Mouse (Mus musculus) midbrain, embryonic 15.5 days (tissue): ENCODE measurements around the gene Aip. TPM values are rescaled to one million over a fixed set of nuclear protein-coding genes. Genes with fewer than 3 reads are reported as not detected.
"Not testable (repeated sequence)": the region's sequence is repeated elsewhere in the genome, so short reads cannot be mapped to it uniquely, and the experiment has no call there.

ENCODE experiments used
- ATAC-seq: fragments of 200-750 bp; cut with Nextera tagmentation; replicated peaks from 2 replicates; pipeline ENCODE4 v1.8.0; 2017; ENCODE audit warnings: moderate TSS enrichment
- H3K27ac ChIP-seq: fragments of 300-500 bp; sonication (generic); 2 replicates; pipeline ENCODE4 v1.5.1; 2015; ENCODE audit warnings: mild to moderate bottlenecking, inconsistent platforms
- H3K27me3 ChIP-seq: fragments of 300-500 bp; sonication (generic); replicated peaks from 2 replicates; pipeline ENCODE4 v1.6.1; 2015; ENCODE audit warnings: inconsistent platforms
- H3K36me3 ChIP-seq: fragments of 300-500 bp; sonication (generic); replicated peaks from 2 replicates; pipeline ENCODE4 v1.6.1; 2015; ENCODE audit warnings: inconsistent platforms
- H3K4me1 ChIP-seq: fragments of 300-500 bp; sonication (generic); 2 replicates; pipeline ENCODE4 v1.6.1; 2015; ENCODE audit warnings: inconsistent platforms
- H3K4me2 ChIP-seq: fragments of 300-500 bp; sonication (generic); 2 replicates; pipeline ENCODE4 v1.6.1; 2015; ENCODE audit warnings: inconsistent platforms, mild to moderate bottlenecking, moderate library complexity
- H3K4me3 ChIP-seq: fragments of 300-500 bp; sonication (generic); 2 replicates; pipeline ENCODE4 v1.5.1; 2015; ENCODE audit warnings: mild to moderate bottlenecking, inconsistent platforms
- H3K9ac ChIP-seq: fragments of 300-500 bp; sonication (generic); 2 replicates; pipeline ENCODE4 v1.6.1; 2015; ENCODE audit warnings: mild to moderate bottlenecking, inconsistent platforms
- H3K9me3 ChIP-seq: fragments of 300-500 bp; sonication (generic); 2 replicates; pipeline ENCODE4 v1.6.1; 2016; ENCODE audit warnings: inconsistent platforms
- WGBS: fragments of 180-500 bp; shearing (Covaris S2); methylation state at CpG from one replicate; pipeline ENCODE4 v1.1.7; 2015; ENCODE audit warnings: mixed read lengths; 5-methylcytosine and 5-hydroxymethylcytosine counted together
- polyA plus RNA-seq: library from polyadenylated mRNA; unstranded; fragments of >200 nt; fragmentation: Nextera tagmentation; extraction: Ambion mirVana; gene quantifications from 2 replicates; pipeline ENCODE4 v1.2.1, GENCODE M21; 2015

Aip gene
- polyA plus RNA-seq, 1 experiment from 2014 or later: 101 TPM

DNA sequence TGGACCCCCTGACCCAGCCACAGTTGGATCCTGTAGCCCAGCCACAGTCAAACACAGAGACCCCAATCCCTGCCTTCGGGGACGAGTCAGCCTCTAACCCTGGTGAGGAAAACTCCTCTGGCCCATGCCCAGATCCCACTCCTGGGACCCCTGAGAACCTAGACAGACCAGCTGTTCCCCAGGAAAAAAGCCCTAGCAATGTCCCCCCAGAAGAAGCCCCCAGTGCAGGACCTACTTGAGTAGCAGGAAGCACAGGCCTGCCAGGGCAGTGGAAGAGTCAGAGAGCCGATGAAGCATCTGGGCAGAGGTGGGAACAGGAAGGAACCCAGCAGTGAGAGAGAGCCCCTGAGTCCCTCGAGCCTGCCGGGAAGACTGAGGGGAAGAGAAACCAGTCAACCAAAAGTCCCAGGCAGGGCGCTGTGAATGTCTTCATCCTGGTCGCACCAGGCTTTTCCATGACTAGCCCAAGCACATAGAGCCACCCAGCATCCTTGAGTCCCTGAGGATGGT is 18.2 kb upstream of the Aip start, which contains the start of gene Cabp4:
TSS of gene Cabp4 (minus strand) at position 275 of the 510 bp plus-strand sequence.
- ATAC-seq: no peak
- Histone ChIP-seq H3K9ac (no peak within 1 kb of the TSS), H3K27ac (no peak within 1 kb of the TSS), H3K4me2 (no peak within 1 kb of the TSS), H3K36me3 (no peaks in the 10 kb centered on the region), H3K4me3 (no peak within 1 kb of the TSS), H3K9me3 (no peaks in the 10 kb centered on the region), H3K27me3 (no peaks in the 10 kb centered on the region), H3K4me1 (peaks cover 11% of the 10 kb centered on the region)
- 83% methylated on average over 7 of the region's 7 CpGs for WGBS

DNA sequence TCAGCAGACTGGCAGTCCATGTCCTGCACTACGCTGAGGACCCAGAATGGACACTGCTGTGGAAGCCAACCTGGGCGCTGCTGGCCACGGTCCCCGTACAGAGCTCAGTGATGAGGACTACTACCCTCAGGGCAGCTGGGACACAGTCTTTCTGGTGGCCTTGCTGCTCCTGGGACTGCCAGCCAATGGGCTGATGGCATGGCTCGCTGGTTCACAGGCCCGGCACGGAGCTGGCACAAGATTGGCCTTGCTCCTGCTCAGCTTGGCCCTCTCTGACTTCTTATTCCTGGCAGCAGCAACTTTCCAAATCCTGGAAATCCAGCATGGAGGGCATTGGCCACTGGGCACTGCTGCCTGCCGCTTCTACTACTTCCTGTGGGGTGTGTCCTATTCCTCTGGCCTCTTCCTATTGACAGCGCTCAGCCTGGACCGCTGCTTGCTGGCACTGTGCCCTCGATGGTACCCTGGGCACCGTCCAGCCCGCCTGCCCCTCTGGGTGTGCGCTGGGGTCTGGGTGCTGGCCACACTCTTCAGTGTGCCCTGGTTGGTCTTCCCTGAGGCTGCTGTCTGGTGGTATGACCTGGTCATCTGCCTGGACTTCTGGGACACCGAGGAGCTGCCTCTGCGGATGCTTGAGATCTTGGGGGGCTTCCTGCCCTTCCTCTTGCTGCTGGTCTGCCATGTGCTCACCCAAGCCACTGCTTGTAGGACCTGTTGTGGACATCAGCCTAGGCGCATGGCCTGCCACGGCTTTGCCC is 16.9 kb upstream of the Aip start:
- Histone ChIP-seq H3K4me1 (peaks cover 4% of the 10 kb centered on the region), H3K9me3 (no peaks in the 10 kb centered on the region), H3K27ac (no peak overlapping the region), H3K4me2 (no peak overlapping the region), H3K9ac (no peak overlapping the region), H3K27me3 (no peaks in the 10 kb centered on the region), H3K4me3 (no peak overlapping the region), H3K36me3 (no peaks in the 10 kb centered on the region)
- 92% methylated on average over 18 of the region's 18 CpGs for WGBS
- no peak for ATAC-seq

GRCm38 (mm10) chr19:4140147-4140546 is 14.5 kb upstream of the Aip start:
- 74% methylated on average over 6 of the region's 6 CpGs for WGBS
- Histone ChIP-seq H3K9ac (no peak overlapping the region), H3K4me3 (no peak overlapping the region), H3K36me3 (no peaks in the 10 kb centered on the region), H3K27me3 (no peaks in the 10 kb centered on the region), H3K4me2 (no peak overlapping the region), H3K4me1 (0 out of 2 replicates have a peak, but pooled peaks cover 2% of the 10 kb centered on the region), H3K27ac (no peak overlapping the region), H3K9me3 (no peaks in the 10 kb centered on the region)
- no peak for ATAC-seq

DNA sequence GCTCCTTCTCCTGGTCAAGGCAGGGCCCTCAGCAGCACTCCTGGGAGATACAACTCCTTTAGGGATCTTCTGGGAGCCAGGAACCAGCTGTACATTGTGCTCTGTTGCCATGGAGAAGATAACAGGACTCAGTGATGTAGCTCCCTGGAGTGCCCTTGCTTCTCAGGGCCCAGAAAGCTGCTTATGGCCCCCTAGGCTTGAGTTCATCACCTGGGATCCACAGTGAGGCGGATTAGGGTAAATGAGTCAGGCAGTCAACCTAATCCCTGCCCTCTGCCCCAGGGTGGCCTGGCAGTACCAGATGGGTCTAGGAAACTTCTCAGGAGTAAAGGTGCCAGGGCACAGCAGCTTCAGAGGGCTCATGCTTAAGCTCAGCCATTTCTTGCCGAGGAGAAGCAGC is 13.8 kb upstream of the Aip start, which contains the start of gene Gpr152:
TSS of gene Gpr152 (plus strand) at position 342 of the 400 bp plus-strand sequence.
- Histone ChIP-seq H3K36me3 (no peaks in the 10 kb centered on the region), H3K4me1 (0 out of 2 replicates have a peak, but pooled peaks cover 2% of the 10 kb centered on the region), H3K27me3 (no peaks in the 10 kb centered on the region), H3K9me3 (no peaks in the 10 kb centered on the region), H3K27ac (no peak within 1 kb of the TSS), H3K9ac (no peak within 1 kb of the TSS), H3K4me3 (no peak within 1 kb of the TSS), H3K4me2 (no peak within 1 kb of the TSS)
- WGBS: 45% methylated on average over 2 of the region's 2 CpGs
- ATAC-seq: no peak

GRCm38 (mm10) chr19:4137913-4138312 is 12.3 kb upstream of the Aip start:
- WGBS: 85% methylated on average over 5 of the region's 5 CpGs
- Histone ChIP-seq H3K4me2 (no peak overlapping the region), H3K36me3 (peaks cover under 1% of the 10 kb centered on the region; the same call in 1 of the 2 replicates), H3K9me3 (no peaks in the 10 kb centered on the region), H3K9ac (no peak overlapping the region), H3K4me1 (0 out of 2 replicates have a peak, but pooled peaks cover 2% of the 10 kb centered on the region), H3K27me3 (no peaks in the 10 kb centered on the region), H3K27ac (no peak overlapping the region), H3K4me3 (no peak overlapping the region)
- ATAC-seq: no peak

DNA sequence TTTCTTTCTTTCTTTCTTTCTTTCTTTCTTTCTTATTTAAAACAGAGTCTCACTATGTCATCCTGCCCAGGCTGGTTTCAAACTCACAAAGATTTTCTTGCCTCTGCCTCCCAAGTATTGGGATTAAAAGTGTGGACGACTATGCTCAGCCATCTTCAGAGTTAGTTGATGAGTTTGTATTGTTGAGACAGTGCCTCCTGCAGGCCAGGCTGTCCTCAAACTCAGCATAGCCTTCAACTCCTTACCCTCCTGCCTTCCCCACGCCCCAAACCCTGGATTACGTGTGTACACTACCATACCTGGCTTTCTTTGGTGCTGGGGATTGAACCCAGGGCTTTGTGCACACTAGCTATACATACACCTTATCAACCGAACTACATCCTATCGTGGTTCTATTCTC is 10.8 kb upstream of the Aip start:
- no peaks in the 10 kb centered on the region for H3K9me3 ChIP-seq
- no peak for ATAC-seq
- WGBS: 81% methylated on average over 5 of the region's 5 CpGs

GRCm38 (mm10) chr19:4135963-4136345 is 10.3 kb upstream of the Aip start:
- H3K9me3 ChIP-seq, H3K4me3 ChIP-seq, ATAC-seq, H3K4me2 ChIP-seq, H3K27me3 ChIP-seq, H3K9ac ChIP-seq, H3K4me1 ChIP-seq, H3K27ac ChIP-seq: not testable (repeated sequence)
- peaks cover 17% of the 10 kb centered on the region; the same call in 1 of the 2 replicates for H3K36me3 ChIP-seq
- 22% methylated on average over 8 of the region's 8 CpGs for WGBS

More for the DNA sequence above, 10.8 kb upstream of the Aip start:
- no peak overlapping the region for H3K4me3 ChIP-seq
- peaks cover 15% of the 10 kb centered on the region; the same call in 1 of the 2 replicates for H3K36me3 ChIP-seq
- no peak overlapping the region for H3K9ac ChIP-seq
- 0 out of 2 replicates have a peak, but pooled peaks cover 2% of the 10 kb centered on the region for H3K4me1 ChIP-seq
- H3K27me3 ChIP-seq: no peaks in the 10 kb centered on the region
- no peak overlapping the region for H3K4me2 ChIP-seq
- no peak overlapping the region for H3K27ac ChIP-seq

- peaks cover 17% of the 10 kb centered on the region; the same call in 1 of the 2 replicates for H3K36me3 ChIP-seq
- ATAC-seq, H3K27ac ChIP-seq, H3K4me1 ChIP-seq, H3K4me2 ChIP-seq, H3K4me3 ChIP-seq, H3K27me3 ChIP-seq, H3K9ac ChIP-seq, H3K9me3 ChIP-seq: not testable (repeated sequence)
- 81% methylated on average over 6 of the region's 6 CpGs for WGBS
Measured at GRCm38 (mm10) chr19:4135229-4135962, 9.7 kb upstream of the Aip start.

DNA sequence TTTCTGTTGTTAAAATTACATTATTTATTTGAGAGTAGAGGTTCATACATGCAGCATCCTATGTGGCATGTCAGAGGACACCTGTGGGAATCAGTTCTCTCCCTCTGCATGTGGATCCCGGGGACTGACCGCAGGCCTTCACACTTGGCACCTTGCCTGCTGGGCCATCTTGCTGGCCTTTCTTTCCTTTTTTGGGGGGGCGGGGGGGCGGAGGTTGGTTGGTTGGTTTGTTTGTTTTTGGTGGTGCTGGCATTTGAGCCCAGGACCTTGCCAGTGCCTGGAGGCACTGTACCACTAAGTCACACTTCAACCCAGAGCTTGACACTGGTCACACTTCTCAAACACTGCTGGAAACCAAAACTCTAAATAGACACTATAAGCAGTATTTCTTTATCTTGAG is 8.7 kb upstream of the Aip start:
- WGBS: 86% methylated on average over 4 of the region's 4 CpGs
- Histone ChIP-seq H3K36me3 (peaks cover 17% of the 10 kb centered on the region; the same call in 1 of the 2 replicates), H3K4me3 (no peak overlapping the region), H3K4me2 (no peak overlapping the region), H3K4me1 (0 out of 2 replicates have a peak, but pooled peaks cover under 1% of the 10 kb centered on the region), H3K27ac (no peak overlapping the region), H3K9me3 (no peaks in the 10 kb centered on the region), H3K27me3 (no peaks in the 10 kb centered on the region), H3K9ac (no peak overlapping the region)
- ATAC-seq: no peak

DNA sequence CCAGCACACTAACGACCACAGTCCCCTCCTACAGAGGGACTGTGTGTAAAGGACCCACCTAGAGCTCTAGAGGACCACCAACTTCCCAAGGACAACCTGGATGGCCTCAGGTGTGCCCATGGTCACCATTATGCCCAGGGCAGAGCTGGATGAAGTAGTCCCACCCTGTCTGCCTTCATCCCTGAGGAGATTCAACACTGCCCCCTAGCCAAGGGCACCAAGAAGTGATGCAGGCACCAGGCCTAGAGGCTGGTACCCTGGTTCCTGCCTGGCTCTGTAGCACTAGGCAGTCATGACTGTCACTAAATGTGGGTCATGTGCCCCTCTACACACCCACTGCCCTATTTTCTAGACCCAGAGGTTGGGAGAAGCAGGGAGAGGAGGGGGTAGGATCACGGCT is 6.1 kb upstream of the Aip start:
- Histone ChIP-seq H3K4me2 (no peak overlapping the region), H3K27me3 (no peaks in the 10 kb centered on the region), H3K36me3 (peaks cover 17% of the 10 kb centered on the region; the same call in 1 of the 2 replicates), H3K4me3 (no peak overlapping the region), H3K9ac (no peak overlapping the region), H3K9me3 (no peaks in the 10 kb centered on the region), H3K27ac (no peak overlapping the region), H3K4me1 (peaks cover 13% of the 10 kb centered on the region)
- ATAC-seq: no peak
- 86% methylated on average over 2 of the region's 2 CpGs for WGBS

- Histone ChIP-seq H3K27ac (no peak overlapping the region), H3K4me1 (peaks cover 19% of the 10 kb centered on the region), H3K4me2 (no peak overlapping the region), H3K36me3 (peaks cover 17% of the 10 kb centered on the region; the same call in 1 of the 2 replicates), H3K27me3 (no peaks in the 10 kb centered on the region), H3K9ac (no peak overlapping the region), H3K4me3 (no peak overlapping the region), H3K9me3 (no peaks in the 10 kb centered on the region)
- no peak for ATAC-seq
- 87% methylated on average over 5 of the region's 5 CpGs for WGBS
Measured at GRCm38 (mm10) chr19:4131075-4131474, 5.4 kb upstream of the Aip start.

DNA sequence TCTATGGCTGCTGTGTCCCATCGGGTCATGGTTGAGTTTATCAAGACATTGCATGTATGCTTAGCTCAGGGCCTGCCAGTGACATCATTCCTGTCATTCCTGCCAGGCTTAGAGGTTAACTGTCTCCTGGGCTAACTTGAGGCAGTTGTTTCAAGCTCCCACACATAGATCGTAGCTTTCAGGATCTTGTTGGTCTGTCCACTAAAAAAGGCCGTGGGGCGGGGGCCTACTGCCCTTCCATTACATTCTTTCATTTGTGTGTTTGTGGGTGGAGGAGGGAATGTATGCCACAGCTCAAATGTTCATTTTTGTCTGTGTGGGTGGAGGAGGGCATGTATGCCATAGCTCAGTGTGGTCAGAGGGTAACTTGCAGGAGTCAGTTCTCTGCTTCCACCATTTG is 4.4 kb upstream of the Aip start:
- Histone ChIP-seq H3K27me3 (no peaks in the 10 kb centered on the region), H3K4me1 (peaks cover 20% of the 10 kb centered on the region), H3K9ac (no peak overlapping the region), H3K36me3 (peaks cover 17% of the 10 kb centered on the region; the same call in 1 of the 2 replicates), H3K4me3 (no peak overlapping the region), H3K4me2 (no peak overlapping the region), H3K9me3 (no peaks in the 10 kb centered on the region), H3K27ac (no peak overlapping the region)
- no peak for ATAC-seq
- WGBS: 96% methylated on average over 4 of the region's 4 CpGs
